Mouse (Mus musculus) urinary bladder, postnatal 0 days (tissue): ENCODE results near the gene Rbfox2. TPM values are rescaled to one million over a fixed set of nuclear protein-coding genes. Genes with fewer than 3 reads are reported as not detected.

Experiments
- polyA plus RNA-seq: library from polyadenylated mRNA; unstranded; fragments of >200 nt; fragmentation: Nextera tagmentation; extraction: Ambion mirVana; gene quantifications from 2 replicates; pipeline ENCODE4 v1.2.1, GENCODE M21; 2015

The Rbfox2 gene
- 42.6 and 42.7 TPM in 2 replicates for polyA plus RNA-seq

GRCm38 (mm10) chr15:77306547-77307261 is at the start of gene Rbfox2:
Gene Rbfox2 (minus strand): TSS chr15:77307004.

GRCm38 (mm10) chr15:77050570-77050969 is 256.2 kb downstream of the Rbfox2 start, which contains the start of gene Mb:
Gene Mb (minus strand): TSS chr15:77050670.

GRCm38 (mm10) chr15:77044597-77045320 is 262.0 kb downstream of the Rbfox2 start, which contains the start of gene Apol6:
Gene Apol6 (plus strand): TSS chr15:77044729.

Other genes with a start within 250 kb of the Rbfox2 start
- 2.8 and 3.0 TPM in 2 replicates for gene Apol7a, start 92.1 kb upstream of the Rbfox2 start, polyA plus RNA-seq
- gene Apol9a, start 104.1 kb upstream of the Rbfox2 start, polyA plus RNA-seq = 0.74 and 0.85 TPM in 2 replicates
- gene Apol7b, start 140.5 kb upstream of the Rbfox2 start, polyA plus RNA-seq = 0.43 and 1.2 TPM in 2 replicates
- gene Apol10a, start 170.0 kb upstream of the Rbfox2 start, polyA plus RNA-seq = not detected in 2 replicates
- not detected in 2 replicates for gene Apol11a, start 201.3 kb upstream of the Rbfox2 start, polyA plus RNA-seq
- gene Apol7c, start 226.3 kb upstream of the Rbfox2 start, polyA plus RNA-seq = 0.07 TPM in 1 of 2 replicates, not detected in the other